Mouse (Mus musculus) limb, embryonic 13.5 days (tissue): ENCODE results near the gene Col24a1. TPM values are rescaled to one million over a fixed set of nuclear protein-coding genes. Genes with fewer than 3 reads are reported as not detected.

Experiments
- ATAC-seq: fragments of 200-750 bp; cut with Nextera tagmentation; 2 replicates; pipeline ENCODE4 v1.8.0; 2017; ENCODE audit warnings: low read depth, moderate number of reproducible peaks, moderate TSS enrichment; ENCODE audit not compliant: low FRiP score
- H3K27ac ChIP-seq: fragments of 300-500 bp; sonication (generic); 2 replicates; pipeline ENCODE4 v1.5.1; 2015; ENCODE audit warnings: inconsistent platforms, mild to moderate bottlenecking, moderate library complexity
- H3K27me3 ChIP-seq: fragments of 300-500 bp; sonication (generic); 2 replicates; pipeline ENCODE4 v1.6.1; 2015; ENCODE audit warnings: mild to moderate bottlenecking, inconsistent platforms
- H3K36me3 ChIP-seq: fragments of 300-500 bp; sonication (generic); 2 replicates; pipeline ENCODE4 v1.6.1; 2015; ENCODE audit warnings: inconsistent platforms, mild to moderate bottlenecking, moderate library complexity
- H3K4me1 ChIP-seq: fragments of 300-500 bp; sonication (generic); 2 replicates; pipeline ENCODE4 v1.6.1; 2015; ENCODE audit warnings: inconsistent platforms
- H3K4me2 ChIP-seq: fragments of 300-500 bp; sonication (generic); replicated peaks from 2 replicates; pipeline ENCODE4 v1.6.1; 2015; ENCODE audit warnings: inconsistent platforms, mild to moderate bottlenecking, moderate library complexity
- H3K4me3 ChIP-seq: fragments of 300-500 bp; sonication (generic); 2 replicates; pipeline ENCODE4 v1.5.1; 2015; ENCODE audit warnings: moderate library complexity, mild to moderate bottlenecking, inconsistent platforms
- H3K9ac ChIP-seq: fragments of 300-500 bp; sonication (generic); 2 replicates; pipeline ENCODE4 v1.6.1; 2015; ENCODE audit warnings: mild to moderate bottlenecking, inconsistent platforms
- H3K9me3 ChIP-seq: fragments of 300-500 bp; sonication (generic); 2 replicates; pipeline ENCODE4 v1.6.1; 2016; ENCODE audit warnings: inconsistent platforms
- WGBS: fragments of 180-500 bp; shearing (Covaris S2); methylation state at CpG from one replicate; pipeline ENCODE4 v1.1.7; 2015; 5-methylcytosine and 5-hydroxymethylcytosine counted together
- polyA plus RNA-seq: library from polyadenylated mRNA; unstranded; fragments of >200 nt; fragmentation: Nextera tagmentation; extraction: Ambion mirVana; gene quantifications from 2 replicates; pipeline ENCODE4 v1.2.1, GENCODE M21; 2015

The Col24a1 gene
- polyA plus RNA-seq, 1 experiment from 2014 or later: 12.8 TPM

GRCm38 (mm10) chr3:145367176-145367717, 75.0 kb downstream of the Col24a1 start:
- H3K9ac ChIP-seq: no peak overlapping the region
- no peak for ATAC-seq
- H3K9me3 ChIP-seq: no peaks in the 10 kb centered on the region
- H3K4me1 ChIP-seq: no peaks in the 10 kb centered on the region
- H3K4me2 ChIP-seq: no peak overlapping the region
- H3K36me3 ChIP-seq: no peaks in the 10 kb centered on the region
- H3K27ac ChIP-seq: no peak overlapping the region
- H3K27me3 ChIP-seq: no peaks in the 10 kb centered on the region
- 72% methylated on average over 4 of the region's 4 CpGs for WGBS
- H3K4me3 ChIP-seq: no peak overlapping the region

- H3K9ac ChIP-seq: no peak overlapping the region
- 92% methylated on average over 3 of the region's 3 CpGs for WGBS
Measured at GRCm38 (mm10) chr3:145376298-145376697, 84.0 kb downstream of the Col24a1 start.

GRCm38 (mm10) chr3:145383095-145383494, 90.8 kb downstream of the Col24a1 start:
- ATAC-seq: no peak
- Histone ChIP-seq H3K36me3 (no peaks in the 10 kb centered on the region), H3K27me3 (no peaks in the 10 kb centered on the region), H3K27ac (no peak overlapping the region), H3K4me2 (no peak overlapping the region; the same call in 1 of the 2 replicates), H3K9ac (no peak overlapping the region), H3K9me3 (0 out of 2 replicates have a peak, but pooled peaks cover 3% of the 10 kb centered on the region), H3K4me1 (peaks cover 18% of the 10 kb centered on the region; the same call in 1 of the 2 replicates), H3K4me3 (no peak overlapping the region)
- 42% methylated on average over 13 of the region's 13 CpGs for WGBS

More at GRCm38 (mm10) chr3:145376298-145376697, 84.0 kb downstream of the Col24a1 start:
- Histone ChIP-seq H3K9me3 (no peaks in the 10 kb centered on the region), H3K4me3 (no peak overlapping the region), H3K4me1 (0 out of 2 replicates have a peak, but pooled peaks cover 6% of the 10 kb centered on the region), H3K36me3 (no peaks in the 10 kb centered on the region), H3K27me3 (no peaks in the 10 kb centered on the region), H3K4me2 (no peak overlapping the region), H3K27ac (no peak overlapping the region)
- no peak for ATAC-seq

GRCm38 (mm10) chr3:145386434-145386833, 94.2 kb downstream of the Col24a1 start:
- Histone ChIP-seq H3K36me3 (no peaks in the 10 kb centered on the region), H3K4me2 (no peak overlapping the region), H3K4me1 (peaks cover 12% of the 10 kb centered on the region), H3K4me3 (no peak overlapping the region), H3K9ac (no peak overlapping the region), H3K9me3 (0 out of 2 replicates have a peak, but pooled peaks cover 3% of the 10 kb centered on the region), H3K27ac (no peak overlapping the region), H3K27me3 (no peaks in the 10 kb centered on the region)
- ATAC-seq: peak; percentile 66

- ATAC-seq: no peak
- Histone ChIP-seq H3K9me3 (no peaks in the 10 kb centered on the region), H3K9ac (no peak overlapping the region), H3K27me3 (no peaks in the 10 kb centered on the region), H3K4me3 (no peak overlapping the region), H3K27ac (no peak overlapping the region), H3K36me3 (no peaks in the 10 kb centered on the region; the same call in 1 of the 2 replicates), H3K4me1 (peaks cover 21% of the 10 kb centered on the region), H3K4me2 (no peak overlapping the region)
- WGBS: 63% methylated on average over 4 of the region's 4 CpGs
Measured at GRCm38 (mm10) chr3:145390681-145391080, 98.4 kb downstream of the Col24a1 start.

DNA sequence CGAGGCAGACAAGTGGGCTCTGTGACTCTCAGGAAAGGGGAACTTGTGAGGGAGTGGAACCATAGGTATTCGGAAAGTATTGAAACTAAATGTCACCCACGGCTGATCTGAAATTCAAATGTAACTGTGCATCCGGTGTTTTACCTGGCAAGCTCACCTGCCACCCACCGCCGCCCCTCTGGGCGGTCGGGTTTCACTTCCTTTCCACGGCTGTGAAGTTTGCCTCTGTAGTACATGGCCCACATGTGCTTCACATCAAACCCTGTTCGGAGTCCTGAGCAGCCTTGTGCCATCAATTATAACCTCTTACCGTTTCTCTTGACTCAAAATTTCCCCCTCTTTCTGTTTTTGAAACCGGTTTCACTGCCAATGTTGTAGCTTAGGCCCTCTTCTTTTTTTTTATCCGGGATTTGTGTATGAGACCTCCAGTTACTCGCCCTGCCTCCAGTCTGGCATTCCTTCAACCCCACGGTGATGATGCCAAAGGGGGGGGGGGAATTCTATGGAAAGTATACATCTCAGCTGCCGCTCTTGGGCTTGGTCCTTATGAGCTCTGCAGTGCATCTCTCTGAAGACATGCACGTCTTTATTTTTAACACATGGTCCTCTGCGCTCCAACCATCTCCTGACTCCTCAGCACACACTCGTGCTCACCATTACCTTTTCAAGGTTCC, 99.9 kb downstream of the Col24a1 start:
- no peak overlapping the region for H3K9ac ChIP-seq
- no peaks in the 10 kb centered on the region for H3K9me3 ChIP-seq
- 41% methylated on average over 19 of the region's 19 CpGs for WGBS
- H3K36me3 ChIP-seq: no peaks in the 10 kb centered on the region; the same call in 1 of the 2 replicates
- peak overlapping the region; percentile 7; the same call in 1 of the 2 replicates for H3K27ac ChIP-seq
- no peak overlapping the region for H3K4me3 ChIP-seq
- peaks cover 17% of the 10 kb centered on the region for H3K4me1 ChIP-seq
- H3K4me2 ChIP-seq: peak overlapping the region; percentile 16; the same call in 1 of the 2 replicates
- peak; percentile 81 for ATAC-seq
- no peaks in the 10 kb centered on the region for H3K27me3 ChIP-seq

GRCm38 (mm10) chr3:145399173-145399572, 106.9 kb downstream of the Col24a1 start:
- ATAC-seq: no peak
- Histone ChIP-seq H3K36me3 (no peaks in the 10 kb centered on the region; the same call in 1 of the 2 replicates), H3K4me3 (no peak overlapping the region), H3K4me2 (no peak overlapping the region), H3K27me3 (no peaks in the 10 kb centered on the region), H3K27ac (no peak overlapping the region), H3K4me1 (peaks cover 10% of the 10 kb centered on the region), H3K9ac (no peak overlapping the region), H3K9me3 (no peaks in the 10 kb centered on the region)
- 70% methylated on average over 3 of the region's 3 CpGs for WGBS

- no peak for ATAC-seq
- no peak overlapping the region for H3K4me3 ChIP-seq
- WGBS: 96% methylated on average over 10 of the region's 10 CpGs
- no peak overlapping the region for H3K27ac ChIP-seq
- no peaks in the 10 kb centered on the region for H3K36me3 ChIP-seq
- no peak overlapping the region for H3K9ac ChIP-seq
- peaks cover 8% of the 10 kb centered on the region for H3K4me1 ChIP-seq
- no peaks in the 10 kb centered on the region for H3K9me3 ChIP-seq
- H3K4me2 ChIP-seq: no peak overlapping the region
- no peaks in the 10 kb centered on the region for H3K27me3 ChIP-seq
Measured at GRCm38 (mm10) chr3:145402257-145402656, 110.0 kb downstream of the Col24a1 start.

GRCm38 (mm10) chr3:145402994-145403393, 110.7 kb downstream of the Col24a1 start:
- H3K9ac ChIP-seq: no peak overlapping the region
- no peak for ATAC-seq
- H3K36me3 ChIP-seq: no peaks in the 10 kb centered on the region
- H3K27ac ChIP-seq: no peak overlapping the region
- peaks cover 8% of the 10 kb centered on the region for H3K4me1 ChIP-seq
- H3K4me3 ChIP-seq: no peak overlapping the region
- H3K4me2 ChIP-seq: no peak overlapping the region
- no peaks in the 10 kb centered on the region for H3K27me3 ChIP-seq
- 86% methylated on average over 6 of the region's 6 CpGs for WGBS
- no peaks in the 10 kb centered on the region for H3K9me3 ChIP-seq

- Histone ChIP-seq H3K9me3 (no peaks in the 10 kb centered on the region), H3K4me1 (peaks cover 8% of the 10 kb centered on the region), H3K4me2 (no peak overlapping the region), H3K27me3 (no peaks in the 10 kb centered on the region), H3K4me3 (no peak overlapping the region), H3K9ac (no peak overlapping the region), H3K27ac (no peak overlapping the region), H3K36me3 (no peaks in the 10 kb centered on the region)
- 73% methylated on average over 3 of the region's 3 CpGs for WGBS
- no peak for ATAC-seq
Measured at GRCm38 (mm10) chr3:145408045-145408444, 115.8 kb downstream of the Col24a1 start.

GRCm38 (mm10) chr3:145412137-145412536, 119.9 kb downstream of the Col24a1 start:
- Histone ChIP-seq H3K4me1 (no peaks in the 10 kb centered on the region), H3K27me3 (no peaks in the 10 kb centered on the region), H3K4me3 (no peak overlapping the region), H3K9me3 (no peaks in the 10 kb centered on the region), H3K36me3 (no peaks in the 10 kb centered on the region), H3K4me2 (no peak overlapping the region), H3K9ac (no peak overlapping the region), H3K27ac (no peak overlapping the region)
- ATAC-seq: no peak
- WGBS: 42% methylated on average over 4 of the region's 4 CpGs

DNA sequence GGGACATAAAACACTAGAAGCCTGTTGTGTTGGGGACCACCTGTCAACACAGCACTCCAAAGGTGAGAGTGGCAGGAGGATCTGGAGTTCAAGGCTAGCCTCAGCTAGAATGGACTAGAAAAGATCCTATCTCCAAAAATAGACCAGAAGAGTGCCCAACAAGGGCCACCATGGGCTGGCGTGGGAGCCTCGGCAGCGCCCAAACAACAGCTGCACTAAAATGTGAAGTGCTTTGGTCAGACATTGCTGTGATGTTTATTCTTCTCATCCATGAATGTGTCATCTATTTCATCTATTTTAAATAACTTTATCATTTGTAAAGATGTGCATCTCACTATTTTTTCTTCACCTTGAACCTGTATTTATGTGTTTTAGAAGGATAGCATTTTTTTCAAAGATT, 122.1 kb downstream of the Col24a1 start:
- WGBS: 89% methylated on average over 3 of the region's 3 CpGs
- no peak overlapping the region for H3K9ac ChIP-seq
- no peak for ATAC-seq
- no peaks in the 10 kb centered on the region for H3K36me3 ChIP-seq
- no peaks in the 10 kb centered on the region for H3K27me3 ChIP-seq
- H3K27ac ChIP-seq: no peak overlapping the region
- no peaks in the 10 kb centered on the region for H3K9me3 ChIP-seq
- H3K4me3 ChIP-seq: no peak overlapping the region
- peaks cover 8% of the 10 kb centered on the region for H3K4me1 ChIP-seq
- no peak overlapping the region for H3K4me2 ChIP-seq
